Mouse (Mus musculus) layer of hippocampus, postnatal 36 days (tissue): ENCODE measurements around the gene Trpm2. TPM values are rescaled to one million over a fixed set of nuclear protein-coding genes. Genes with fewer than 3 reads are reported as not detected.
A peak's percentile ranks its signal among the peaks of the same experiment; 100 is the strongest.
"Not testable (repeated sequence)": the region's sequence is repeated elsewhere in the genome, so short reads cannot be mapped to it uniquely, and the experiment has no call there.

ENCODE experiments used
- DNase-seq, 2 experiments: peaks; one replicate each; pipeline ENCODE4 v3.0.0; 2022
- total RNA-seq, 2 experiments: library from RNA; stranded (reverse); gene quantifications; 2 replicates each; pipeline ENCODE4 v1.2.3; 2021

Gene Trpm2
- total RNA-seq, 2 experiments from 2014 or later, result 30.3 to 40.0 TPM

- peak; percentile 99 for DNase-seq
These were observed 8.3 kb upstream of the Trpm2 start, which contains the start of gene 1810043G02Rik for GRCm38 (mm10) chr10:77978351-77979350. 1810043G02Rik (plus strand) TSS chr10:77978524.

GRCm38 (mm10) chr10:77976458-77977150, 6.2 kb upstream of the Trpm2 start:
- DNase-seq, result no peak

- DNase-seq, result no peak
These were observed 5.3 kb upstream of the Trpm2 start for GRCm38 (mm10) chr10:77975653-77976052.

- DNase-seq, result no peak
These were observed 4.4 kb upstream of the Trpm2 start for GRCm38 (mm10) chr10:77974811-77975210.

GRCm38 (mm10) chr10:77974323-77974722, 4.0 kb upstream of the Trpm2 start:
- DNase-seq, result no peak

- DNase-seq, result no peak
These were observed 1.6 kb upstream of the Trpm2 start for GRCm38 (mm10) chr10:77971709-77972553.

GRCm38 (mm10) chr10:77971191-77971590, 828 bp upstream of the Trpm2 start:
- DNase-seq, result no peak

GRCm38 (mm10) chr10:77969973-77970325, 414 bp downstream of the Trpm2 start:
- no peak for DNase-seq

- DNase-seq, result peak; percentile 69 to 71
These were observed 940 bp downstream of the Trpm2 start for GRCm38 (mm10) chr10:77969274-77969972.

GRCm38 (mm10) chr10:77963971-77964370, 6.4 kb downstream of the Trpm2 start:
- no peak for DNase-seq

GRCm38 (mm10) chr10:77962725-77963124, 7.6 kb downstream of the Trpm2 start:
- DNase-seq, result no peak

- DNase-seq, result not testable (repeated sequence)
These were observed 19.9 kb downstream of the Trpm2 start for GRCm38 (mm10) chr10:77950468-77950867.

- no peak for DNase-seq
These were observed 30.7 kb downstream of the Trpm2 start for GRCm38 (mm10) chr10:77939685-77940084.

- no peak for DNase-seq
These were observed 43.0 kb downstream of the Trpm2 start for GRCm38 (mm10) chr10:77927375-77927774.

GRCm38 (mm10) chr10:77926140-77926539, 44.2 kb downstream of the Trpm2 start:
- peak; percentile 29 to 47 for DNase-seq

- no peak for DNase-seq
These were observed 47.7 kb downstream of the Trpm2 start for GRCm38 (mm10) chr10:77922681-77923080.

GRCm38 (mm10) chr10:77921009-77921408, 49.4 kb downstream of the Trpm2 start:
- DNase-seq, result peak in 1 of 2 experiments; percentile 19

GRCm38 (mm10) chr10:77916636-77917335, 53.6 kb downstream of the Trpm2 start:
- peak; percentile 35 to 39 for DNase-seq

GRCm38 (mm10) chr10:77913292-77913691, 57.1 kb downstream of the Trpm2 start:
- DNase-seq, result no peak

GRCm38 (mm10) chr10:77912605-77913004, 57.8 kb downstream of the Trpm2 start:
- DNase-seq, result no peak
